Mouse (Mus musculus) midbrain, embryonic 12.5 days (tissue): Measurements from ENCODE around the gene Pnpla3. TPM values are rescaled to one million over a fixed set of nuclear protein-coding genes. Genes with fewer than 3 reads are reported as not detected.

ENCODE experiments used
- ATAC-seq: fragments of 200-750 bp; cut with Nextera tagmentation; 2 replicates; pipeline ENCODE4 v1.8.0; 2017; ENCODE audit warnings: low read depth, moderate TSS enrichment, moderate library complexity; ENCODE audit not compliant: low FRiP score
- H3K27ac ChIP-seq: fragments of 300-500 bp; sonication (generic); replicated peaks from 2 replicates; pipeline ENCODE4 v1.5.1; 2016; ENCODE audit warnings: mild to moderate bottlenecking
- H3K27me3 ChIP-seq: fragments of 300-500 bp; sonication (generic); 2 replicates; pipeline ENCODE4 v1.6.1; 2016; ENCODE audit warnings: mild to moderate bottlenecking
- H3K36me3 ChIP-seq: fragments of 300-500 bp; sonication (generic); 2 replicates; pipeline ENCODE4 v1.6.1; 2016
- H3K4me1 ChIP-seq: fragments of 300-500 bp; sonication (generic); 2 replicates; pipeline ENCODE4 v1.6.1; 2016
- H3K4me2 ChIP-seq: fragments of 300-500 bp; sonication (generic); replicated peaks from 2 replicates; pipeline ENCODE4 v1.6.1; 2016; ENCODE audit warnings: mild to moderate bottlenecking, moderate library complexity
- H3K4me3 ChIP-seq: fragments of 300-500 bp; sonication (generic); 2 replicates; pipeline ENCODE4 v1.5.1; 2016; ENCODE audit warnings: mild to moderate bottlenecking
- H3K9ac ChIP-seq: fragments of 300-500 bp; sonication (generic); replicated peaks from 2 replicates; pipeline ENCODE4 v1.6.1; 2016; ENCODE audit warnings: mild to moderate bottlenecking, moderate library complexity
- H3K9me3 ChIP-seq: fragments of 300-500 bp; sonication (generic); 2 replicates; pipeline ENCODE4 v1.6.1; 2016; ENCODE audit warnings: mild to moderate bottlenecking
- WGBS: fragments of 180-500 bp; shearing (Covaris S2); methylation state at CpG from one replicate; pipeline ENCODE4 v1.1.7; 2016; 5-methylcytosine and 5-hydroxymethylcytosine counted together
- polyA plus RNA-seq: library from polyadenylated mRNA; unstranded; fragments of >200 nt; fragmentation: Nextera tagmentation; extraction: Ambion mirVana; gene quantifications from 2 replicates; pipeline ENCODE4 v1.2.1, GENCODE M21; 2016

Gene Pnpla3
- polyA plus RNA-seq, result 4.1 and 4.4 TPM in 2 replicates

GRCm38 (mm10) chr15:84167600-84167999, at the start of gene Pnpla3:
TSS of gene Pnpla3 (plus strand) at chr15:84167837.
- Histone ChIP-seq H3K4me2 (peak within 1 kb of the TSS; percentile 88), H3K27me3 (peaks cover 26% of the 10 kb centered on the region; the same call in 1 of the 2 replicates), H3K9ac (peak within 1 kb of the TSS; percentile 65), H3K27ac (peak within 1 kb of the TSS; percentile 71), H3K9me3 (no peaks in the 10 kb centered on the region), H3K36me3 (no peaks in the 10 kb centered on the region), H3K4me1 (peaks cover 27% of the 10 kb centered on the region), H3K4me3 (peak within 1 kb of the TSS; percentile 54)
- peak; percentile 97 for ATAC-seq
- under 1% methylated on average over 28 of the region's 28 CpGs for WGBS

GRCm38 (mm10) chr15:84120612-84121011, 47.0 kb upstream of the Pnpla3 start:
- peaks cover 11% of the 10 kb centered on the region; the same call in 1 of the 2 replicates for H3K27me3 ChIP-seq
- H3K4me2 ChIP-seq, result no peak overlapping the region
- H3K4me1 ChIP-seq, result no peaks in the 10 kb centered on the region
- no peak overlapping the region for H3K27ac ChIP-seq
- no peak overlapping the region for H3K4me3 ChIP-seq
- H3K9ac ChIP-seq, result no peak overlapping the region
- 26% methylated on average over 6 of the region's 6 CpGs for WGBS
- ATAC-seq, result no peak
- H3K36me3 ChIP-seq, result no peaks in the 10 kb centered on the region
- H3K9me3 ChIP-seq, result no peaks in the 10 kb centered on the region; the same call in 1 of the 2 replicates

GRCm38 (mm10) chr15:84121036-84121435, 46.6 kb upstream of the Pnpla3 start:
- no peak for ATAC-seq
- Histone ChIP-seq H3K4me3 (no peak overlapping the region), H3K9me3 (no peaks in the 10 kb centered on the region; the same call in 1 of the 2 replicates), H3K4me1 (no peaks in the 10 kb centered on the region), H3K9ac (no peak overlapping the region), H3K36me3 (no peaks in the 10 kb centered on the region), H3K27me3 (peaks cover 11% of the 10 kb centered on the region; the same call in 1 of the 2 replicates), H3K27ac (no peak overlapping the region), H3K4me2 (no peak overlapping the region)
- WGBS, result 87% methylated on average over 7 of the region's 7 CpGs

GRCm38 (mm10) chr15:84123075-84123474, 44.6 kb upstream of the Pnpla3 start, which contains the start of gene Pnpla5:
TSS of gene Pnpla5 (minus strand) at chr15:84123175.
- H3K27ac ChIP-seq, result no peak within 1 kb of the TSS
- H3K4me3 ChIP-seq, result no peak within 1 kb of the TSS
- H3K27me3 ChIP-seq, result peaks cover 11% of the 10 kb centered on the region; the same call in 1 of the 2 replicates
- no peaks in the 10 kb centered on the region for H3K4me1 ChIP-seq
- no peak within 1 kb of the TSS for H3K9ac ChIP-seq
- no peak within 1 kb of the TSS for H3K4me2 ChIP-seq
- ATAC-seq, result no peak
- 69% methylated on average over 8 of the region's 8 CpGs for WGBS
- H3K9me3 ChIP-seq, result no peaks in the 10 kb centered on the region
- H3K36me3 ChIP-seq, result no peaks in the 10 kb centered on the region

GRCm38 (mm10) chr15:84124086-84124485, 43.6 kb upstream of the Pnpla3 start:
- Histone ChIP-seq H3K4me1 (no peaks in the 10 kb centered on the region), H3K27me3 (peaks cover 7% of the 10 kb centered on the region; the same call in 1 of the 2 replicates), H3K4me2 (no peak overlapping the region), H3K27ac (no peak overlapping the region), H3K9me3 (no peaks in the 10 kb centered on the region), H3K9ac (no peak overlapping the region), H3K36me3 (no peaks in the 10 kb centered on the region), H3K4me3 (no peak overlapping the region)
- ATAC-seq, result no peak
- WGBS, result 73% methylated on average over 7 of the region's 7 CpGs

GRCm38 (mm10) chr15:84126447-84126846, 41.2 kb upstream of the Pnpla3 start:
- Histone ChIP-seq H3K4me3 (no peak overlapping the region), H3K27me3 (peaks cover 3% of the 10 kb centered on the region; the same call in 1 of the 2 replicates), H3K27ac (no peak overlapping the region), H3K4me1 (no peaks in the 10 kb centered on the region), H3K9me3 (no peaks in the 10 kb centered on the region), H3K9ac (no peak overlapping the region), H3K4me2 (no peak overlapping the region), H3K36me3 (no peaks in the 10 kb centered on the region)
- ATAC-seq, result no peak
- WGBS, result 74% methylated on average over 4 of the region's 4 CpGs

- ATAC-seq, result no peak
- WGBS, result 39% methylated on average over 5 of the region's 5 CpGs
- Histone ChIP-seq H3K27me3 (peaks cover 3% of the 10 kb centered on the region; the same call in 1 of the 2 replicates), H3K4me1 (no peaks in the 10 kb centered on the region), H3K27ac (no peak overlapping the region), H3K4me2 (no peak overlapping the region), H3K4me3 (no peak overlapping the region), H3K36me3 (no peaks in the 10 kb centered on the region), H3K9ac (no peak overlapping the region), H3K9me3 (no peaks in the 10 kb centered on the region)
Measured at GRCm38 (mm10) chr15:84126871-84127270, 40.8 kb upstream of the Pnpla3 start.

- whole genome bisulfite sequencing, result 65% methylated on average over 16 of the region's 16 CpGs
- Histone ChIP-seq H3K9me3 (no peaks in the 10 kb centered on the region), H3K27me3 (no peaks in the 10 kb centered on the region), H3K4me1 (peaks cover under 1% of the 10 kb centered on the region; the same call in 1 of the 2 replicates), H3K9ac (no peak overlapping the region), H3K27ac (no peak overlapping the region), H3K4me2 (no peak overlapping the region), H3K4me3 (no peak overlapping the region), H3K36me3 (no peaks in the 10 kb centered on the region)
- no peak for ATAC-seq
Measured at GRCm38 (mm10) chr15:84131096-84131786, 36.4 kb upstream of the Pnpla3 start.

GRCm38 (mm10) chr15:84131971-84132370, 35.7 kb upstream of the Pnpla3 start:
- H3K4me1 ChIP-seq, result peaks cover 8% of the 10 kb centered on the region
- H3K4me2 ChIP-seq, result no peak overlapping the region
- no peak overlapping the region for H3K9ac ChIP-seq
- H3K36me3 ChIP-seq, result no peaks in the 10 kb centered on the region
- H3K9me3 ChIP-seq, result no peaks in the 10 kb centered on the region
- no peak overlapping the region for H3K4me3 ChIP-seq
- no peak overlapping the region for H3K27ac ChIP-seq
- 94% methylated on average over 7 of the region's 7 CpGs for WGBS
- no peaks in the 10 kb centered on the region for H3K27me3 ChIP-seq
- no peak for ATAC-seq

- Histone ChIP-seq H3K4me3 (no peak overlapping the region), H3K27ac (no peak overlapping the region), H3K4me1 (peaks cover 11% of the 10 kb centered on the region), H3K9me3 (no peaks in the 10 kb centered on the region), H3K36me3 (no peaks in the 10 kb centered on the region), H3K9ac (no peak overlapping the region), H3K27me3 (no peaks in the 10 kb centered on the region), H3K4me2 (no peak overlapping the region)
- no peak for ATAC-seq
- 83% methylated on average over 4 of the region's 4 CpGs for WGBS
Measured at GRCm38 (mm10) chr15:84133440-84133839, 34.2 kb upstream of the Pnpla3 start.

- Histone ChIP-seq H3K4me1 (peaks cover 18% of the 10 kb centered on the region), H3K9ac (no peak overlapping the region), H3K27ac (no peak overlapping the region), H3K4me2 (no peak overlapping the region), H3K36me3 (no peaks in the 10 kb centered on the region), H3K4me3 (no peak overlapping the region), H3K9me3 (no peaks in the 10 kb centered on the region), H3K27me3 (no peaks in the 10 kb centered on the region)
- 91% methylated on average over 5 of the region's 5 CpGs for WGBS
- ATAC-seq, result no peak
Measured at GRCm38 (mm10) chr15:84135472-84135871, 32.2 kb upstream of the Pnpla3 start.

GRCm38 (mm10) chr15:84136473-84137415, 30.9 kb upstream of the Pnpla3 start:
- H3K36me3 ChIP-seq, result no peaks in the 10 kb centered on the region
- WGBS, result 19% methylated on average over 12 of the region's 12 CpGs
- no peaks in the 10 kb centered on the region for H3K9me3 ChIP-seq
- H3K4me1 ChIP-seq, result peaks cover 27% of the 10 kb centered on the region
- no peak overlapping the region for H3K9ac ChIP-seq
- H3K27me3 ChIP-seq, result no peaks in the 10 kb centered on the region
- ATAC-seq, result no peak
- no peak overlapping the region for H3K4me3 ChIP-seq
- H3K27ac ChIP-seq, result 0 out of 2 replicates have a peak overlapping the region, but pooled peaks have one; percentile 20
- no peak overlapping the region for H3K4me2 ChIP-seq
